Mouse (Mus musculus) CH12.LX (cell line): ENCODE results near the gene F2rl1. TPM values are rescaled to one million over a fixed set of nuclear protein-coding genes. Genes with fewer than 3 reads are reported as not detected.

Experiments
- DNase-seq: peaks from one replicate; pipeline ENCODE4 v3.0.0-alpha.2; 2013; ENCODE audit errors: extremely low read depth
- H3K27ac ChIP-seq: 2 replicates; pipeline ENCODE4 v1.5.1; 2012; ENCODE audit warnings: low read depth, mild to moderate bottlenecking, control low read depth, moderate library complexity; ENCODE audit not compliant: insufficient read depth
- H3K27me3 ChIP-seq: replicated peaks from 2 replicates; pipeline ENCODE3; 2012; ENCODE audit warnings: inconsistent platforms
- H3K36me3 ChIP-seq, 2 experiments: replicated peaks in 1 of 2; 2 replicates each; pipeline versions ENCODE3 to v1.6.1; 2012; ENCODE audit warnings: inconsistent platforms in 1 of 2, low read length in 1 of 2, mild to moderate bottlenecking in 1 of 2, mixed read lengths in 1 of 2, moderate library complexity in 1 of 2; ENCODE audit not compliant: control insufficient read depth in 1 of 2, insufficient read depth in 1 of 2
- H3K4me1 ChIP-seq, 2 experiments: 2 replicates each; pipeline ENCODE4 v1.6.1; 2012; ENCODE audit warnings: inconsistent platforms in 1 of 2, moderate library complexity in 1 of 2; ENCODE audit not compliant: insufficient read depth in 2 of 2, control insufficient read depth in 1 of 2
- H3K4me2 ChIP-seq: 2 replicates; pipeline ENCODE4 v1.6.1; 2012; ENCODE audit warnings: low read depth, mild to moderate bottlenecking, control low read depth; ENCODE audit not compliant: poor library complexity, insufficient read depth, severe bottlenecking
- H3K4me3 ChIP-seq, 3 experiments: fragments of 150-350 bp in 1 of 3; sonication (generic) in 1 of 3; replicated peaks in 1 of 3; 2 replicates each; pipeline versions ENCODE3 to v1.5.1; 2011 to 2012; ENCODE audit warnings: low read depth in 2 of 3, low read length in 2 of 3, mild to moderate bottlenecking in 2 of 3, moderate library complexity in 2 of 3, control low read depth in 1 of 3, improper control_type of control experiment in 1 of 3, inconsistent platforms in 1 of 3, mixed read lengths in 1 of 3; ENCODE audit not compliant: poor library complexity in 1 of 3
- H3K79me2 ChIP-seq: replicated peaks from 2 replicates; pipeline ENCODE4 v1.6.1; 2012; ENCODE audit warnings: mild to moderate bottlenecking, moderate library complexity; ENCODE audit not compliant: control insufficient read depth, poor library complexity, insufficient read depth, severe bottlenecking; ENCODE audit errors: extremely low read depth
- H3K9ac ChIP-seq: 2 replicates; pipeline ENCODE4 v1.6.1; 2012; ENCODE audit warnings: low read depth, mild to moderate bottlenecking, control low read depth, moderate library complexity; ENCODE audit not compliant: insufficient read depth
- H3K9me3 ChIP-seq: replicated peaks from 2 replicates; pipeline ENCODE3; 2012; ENCODE audit warnings: low read length, inconsistent platforms, mixed read lengths
- CHD2 ChIP-seq: IDR thresholded peaks from 2 replicates; pipeline ENCODE4 v1.6.1; 2011; ENCODE audit warnings: low read length, improper control_type of control experiment
- E2F4 ChIP-seq: IDR thresholded peaks from 2 replicates; pipeline ENCODE4 v1.6.1; 2011; ENCODE audit warnings: low read depth, low read length, improper control_type of control experiment; ENCODE audit not compliant: insufficient replicate concordance
- ELF1 ChIP-seq: IDR thresholded peaks from 2 replicates; pipeline ENCODE4 v1.6.1; 2014; ENCODE audit warnings: low read depth, mild to moderate bottlenecking, inconsistent platforms, low read length, improper control_type of control experiment
- EP300 ChIP-seq: IDR thresholded peaks from 2 replicates; pipeline ENCODE4 v1.6.1; 2011; ENCODE audit warnings: low read length, improper control_type of control experiment
- ETS1 ChIP-seq: conservative IDR thresholded peaks from 2 replicates; pipeline ENCODE4 v1.6.1; 2012; ENCODE audit warnings: low read depth, mild to moderate bottlenecking, inconsistent platforms, low read length, improper control_type of control experiment, moderate library complexity
- GABPA ChIP-seq: IDR thresholded peaks from 2 replicates; pipeline ENCODE4 v1.6.1; 2012; ENCODE audit warnings: low read depth, low read length, improper control_type of control experiment, inconsistent platforms; ENCODE audit not compliant: insufficient replicate concordance
- HCFC1 ChIP-seq: IDR thresholded peaks from 2 replicates; pipeline ENCODE4 v1.6.1; 2012; ENCODE audit warnings: low read depth, mild to moderate bottlenecking, inconsistent platforms, low read length, improper control_type of control experiment
- IRF4 ChIP-seq: IDR thresholded peaks from 2 replicates; pipeline ENCODE4 v1.6.1; 2014; ENCODE audit warnings: low read depth, mild to moderate bottlenecking, inconsistent platforms, low read length, improper control_type of control experiment
- JUN ChIP-seq: IDR thresholded peaks from 2 replicates; pipeline ENCODE4 v1.6.1; 2011; ENCODE audit warnings: low read depth, mild to moderate bottlenecking, low read length, improper control_type of control experiment, moderate library complexity; ENCODE audit not compliant: insufficient read depth
- KAT2A ChIP-seq: IDR thresholded peaks from 2 replicates; pipeline ENCODE4 v1.6.1; 2012; ENCODE audit warnings: low read length, improper control_type of control experiment, inconsistent platforms; ENCODE audit not compliant: insufficient replicate concordance
- MAZ ChIP-seq: IDR thresholded peaks from 2 replicates; pipeline ENCODE4 v1.6.1; 2012; ENCODE audit warnings: low read depth, mild to moderate bottlenecking, inconsistent platforms, low read length, improper control_type of control experiment, moderate library complexity
- MXI1 ChIP-seq: IDR thresholded peaks from 2 replicates; pipeline ENCODE4 v1.6.1; 2011; ENCODE audit warnings: mild to moderate bottlenecking, low read depth, low read length, improper control_type of control experiment
- NELFE ChIP-seq: IDR thresholded peaks from 2 replicates; pipeline ENCODE4 v1.6.1; 2011; ENCODE audit warnings: low read depth, low read length, improper control_type of control experiment
- PAX5 ChIP-seq: IDR thresholded peaks from 2 replicates; pipeline ENCODE4 v1.6.1; 2012; ENCODE audit warnings: low read length, inconsistent platforms, mixed read lengths
- POLR2A ChIP-seq: IDR thresholded peaks from 2 replicates; pipeline ENCODE4 v1.6.1; 2011; ENCODE audit warnings: low read depth, mild to moderate bottlenecking, improper control_type of control experiment, low read length
- SIN3A ChIP-seq: IDR thresholded peaks from 2 replicates; pipeline ENCODE4 v1.6.1; 2012; ENCODE audit warnings: low read length, improper control_type of control experiment, inconsistent platforms
- SMC3 ChIP-seq: IDR thresholded peaks from 2 replicates; pipeline ENCODE4 v1.6.1; 2011; ENCODE audit warnings: low read depth, low read length, improper control_type of control experiment
- TBP ChIP-seq: conservative IDR thresholded peaks from 2 replicates; pipeline ENCODE4 v1.6.1; 2011; ENCODE audit warnings: low read depth, low read length, improper control_type of control experiment
- TCF12 ChIP-seq: IDR thresholded peaks from 2 replicates; pipeline ENCODE4 v1.6.1; 2014; ENCODE audit warnings: low read depth, mild to moderate bottlenecking, inconsistent platforms, low read length, improper control_type of control experiment
- UBTF ChIP-seq: IDR thresholded peaks from 2 replicates; pipeline ENCODE4 v1.6.1; 2012; ENCODE audit warnings: low read depth, mild to moderate bottlenecking, inconsistent platforms, low read length, improper control_type of control experiment, moderate library complexity
- ZC3H11A ChIP-seq: IDR thresholded peaks from 2 replicates; pipeline ENCODE4 v1.6.1; 2012; ENCODE audit warnings: low read depth, mild to moderate bottlenecking, inconsistent platforms, low read length, improper control_type of control experiment
- ZMIZ1 ChIP-seq: IDR thresholded peaks from 2 replicates; pipeline ENCODE4 v1.6.1; 2012; ENCODE audit warnings: low read depth, mild to moderate bottlenecking, inconsistent platforms, low read length, improper control_type of control experiment
- ZNF384 ChIP-seq: IDR thresholded peaks from 2 replicates; pipeline ENCODE4 v1.6.1; 2012; ENCODE audit warnings: low read depth, low read length, improper control_type of control experiment, inconsistent platforms
- dilution Hi-C: fragments of 300-500 bp; cut with MboI; formaldehyde crosslinking; loops from 2 replicates; pipeline ENCODE4 v1.14.3; 2020; ENCODE audit warnings: low sequenced_read_pairs; ENCODE audit not compliant: extremely low pct_unique_long_range_greater_than_20kb, extremely low pct_ligation_motif_present
- in situ Hi-C: fragments of 300-500 bp; cut with MboI; formaldehyde crosslinking; loops from 3 replicates; pipeline ENCODE4 v1.14.3; 2019; ENCODE audit warnings: low sequenced_read_pairs, low pct_ligation_motif_present, low pct_unique_long_range_greater_than_20kb, mixed read lengths
- polyA plus RNA-seq: library from polyadenylated mRNA; unstranded; fragments of >175 nt; gene quantifications from 2 replicates; pipeline ENCODE4 v1.2.1, GENCODE M21; 2012; ENCODE audit warnings: low read depth; ENCODE audit not compliant: insufficient read length
- total RNA-seq, 2 experiments: library from RNA; depleted of rRNA; stranded (reverse); fragments of 300-350 nt in 1 of 2; fragments of >200 nt in 1 of 2; gene quantifications; 2 replicates each; pipeline ENCODE4 v1.2.3; 2012 to 2014

F2rl1 gene
- total and polyA plus RNA-seq, 3 experiments: not detected

GRCm38 (mm10) chr13:95553885-95554492 is 29.0 kb upstream of the F2rl1 start:
- Histone ChIP-seq H3K79me2 (no peaks in the 10 kb centered on the region), H3K4me3 (no peak overlapping the region), H3K36me3 (no peaks in the 10 kb centered on the region)
- dilution Hi-C loops: no loop called here
- DNase-seq: peak; percentile 44
- TF ChIP-seq POLR2A: no peak
- TF ChIP-seq JUN: no peak
- no peak for TF ChIP-seq UBTF
- no peak for TF ChIP-seq TCF12
- TF ChIP-seq ELF1: 0 out of 2 replicates have a peak, but pooled peaks have one; percentile 29
- no peak for TF ChIP-seq E2F4
- TF ChIP-seq, all 38 proteins: peak for 1
- Histone ChIP-seq H3K4me2 (no peak overlapping the region), H3K9ac (no peak overlapping the region), H3K27me3 (no peaks in the 10 kb centered on the region), H3K4me1 (peaks cover 0 to 18% of the 10 kb centered on the region in 2 experiments; a peak in 2 of 4 replicates), H3K9me3 (no peaks in the 10 kb centered on the region), H3K27ac (no peak overlapping the region)
- in situ Hi-C loops: no loop called here

- Histone ChIP-seq H3K27ac (no peak overlapping the region), H3K27me3 (no peaks in the 10 kb centered on the region), H3K4me2 (no peak overlapping the region), H3K36me3 (no peaks in the 10 kb centered on the region), H3K4me3 (no peak overlapping the region), H3K4me1 (peaks cover 0 to 18% of the 10 kb centered on the region in 2 experiments; a peak in 2 of 4 replicates), H3K9ac (no peak overlapping the region), H3K9me3 (no peaks in the 10 kb centered on the region), H3K79me2 (no peaks in the 10 kb centered on the region)
- TF ChIP-seq SIN3A: no peak
- TF ChIP-seq HCFC1: no peak
- no peak for TF ChIP-seq IRF4
- no peak for TF ChIP-seq ZMIZ1
- no peak for TF ChIP-seq TCF12
- no peak for TF ChIP-seq SMC3
- TF ChIP-seq MAZ: no peak
- TF ChIP-seq CHD2: no peak
- no peak for TF ChIP-seq TBP
- no peak for TF ChIP-seq GABPA
- no peak for TF ChIP-seq ZC3H11A
- no peak for TF ChIP-seq KAT2A
- TF ChIP-seq JUN: no peak
- no peak for TF ChIP-seq NELFE
- TF ChIP-seq ZNF384: no peak
- no peak for TF ChIP-seq EP300
- TF ChIP-seq MXI1: no peak
- TF ChIP-seq PAX5: no peak
- TF ChIP-seq UBTF: no peak
- TF ChIP-seq ETS1: no peak
- in situ Hi-C loops (no loop called here), dilution Hi-C loops (no loop called here)
- no peak for DNase-seq
Observed at GRCm38 (mm10) chr13:95550636-95551370, 25.8 kb upstream of the F2rl1 start.
